Mouse (Mus musculus) lung, adult 2 months (tissue): ENCODE results near the gene Gpr19.

Experiments used
- CTCF ChIP-seq: fragments of 200-500 bp; IDR thresholded peaks from 2 replicates; pipeline ENCODE4 v1.5.1; 2011; ENCODE audit warnings: mild to moderate bottlenecking, low read length, control low read depth; ENCODE audit not compliant: insufficient read depth
- POLR2A ChIP-seq: fragments of 200-500 bp; IDR thresholded peaks from 2 replicates; pipeline ENCODE4 v1.6.1; 2011; ENCODE audit warnings: low read depth, mild to moderate bottlenecking, control low read depth, low read length, borderline replicate concordance; ENCODE audit errors: extremely low read depth

DNA sequence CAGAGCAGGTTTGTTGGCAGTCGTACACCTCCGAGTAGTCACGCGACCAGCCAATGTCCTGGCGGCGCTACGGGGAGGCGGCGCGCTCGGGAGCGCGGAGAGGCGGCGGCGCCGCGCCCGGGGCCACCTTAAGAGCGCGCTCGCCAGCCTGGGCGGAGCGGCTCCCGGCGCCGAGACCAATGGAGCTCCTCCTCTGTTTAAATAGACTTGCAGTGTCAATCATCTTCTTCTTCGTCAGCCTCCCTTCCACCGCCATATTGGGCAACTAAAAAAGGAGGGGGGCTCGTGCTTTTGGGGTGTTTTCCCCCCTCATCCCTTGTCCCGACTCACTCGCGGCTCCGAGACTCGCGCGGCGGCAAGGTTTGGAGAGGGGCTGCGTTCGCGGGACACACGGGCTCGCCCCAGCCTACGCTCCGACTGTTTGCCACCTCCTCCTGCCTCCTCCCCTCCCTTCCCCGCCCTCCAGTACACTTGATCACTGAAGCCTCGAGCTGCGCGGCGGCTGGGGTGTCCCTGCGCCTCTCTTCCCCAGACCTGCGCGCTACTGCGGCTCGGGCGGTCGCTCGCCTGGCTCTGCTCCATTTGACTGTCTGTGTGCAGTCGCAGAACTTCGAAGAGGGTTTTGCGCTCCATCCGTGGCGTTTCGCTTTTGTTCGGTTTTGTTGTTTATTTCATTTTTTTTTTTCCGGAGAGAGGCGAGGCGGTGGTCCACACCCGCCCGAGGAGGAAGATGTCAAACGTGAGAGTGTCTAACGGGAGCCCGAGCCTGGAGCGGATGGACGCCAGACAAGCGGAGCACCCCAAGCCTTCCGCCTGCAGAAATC, 22.0 kb upstream of the Gpr19 start, which contains the start of gene Cdkn1b:
- TF ChIP-seq POLR2A (peak; percentile 95), CTCF (no peak)
